9 mouse cellular contexts compared by ENCODE assay signal in genomic region chr4:131723415-131724080, GRCm38 (mm10).
DNase-seq lines count a peak whose midpoint lies in the region; ATAC-seq lines count a peak whose summit lies in the region.
"Had no signal": no experiment of that assay in that cellular context is flagged by ENCODE, and none has a peak within 500 bp of the region (broad histone marks: within the 10 kb centered on the region; RNA-seq: fewer than 3 reads in every experiment).

No protein-coding gene starts in this region.

- peaks cover 9% of the 10 kb centered on the region; the same call in 1 of the 2 replicates for H3K4me1 ChIP-seq in liver, embryonic 12.5 days

- no peak overlapping the region for H3K4me3 ChIP-seq in liver, embryonic 12.5 days
- H3K4me3 ChIP-seq: embryonic facial prominence, embryonic 13.5 days had no signal

- H3K27ac ChIP-seq in liver, embryonic 12.5 days, result no peak overlapping the region
- H3K27ac ChIP-seq: embryonic facial prominence, embryonic 13.5 days had no signal

- no peaks in the 10 kb centered on the region for H3K36me3 ChIP-seq in liver, embryonic 12.5 days
- H3K36me3 ChIP-seq: embryonic facial prominence, embryonic 13.5 days had no signal

- no peak for ATAC-seq in liver, embryonic 12.5 days

- no peak overlapping the region for H3K9ac ChIP-seq in liver, embryonic 12.5 days
- H3K9ac ChIP-seq: embryonic facial prominence, embryonic 13.5 days had no signal

- WGBS in liver, embryonic 12.5 days (ENCODE audit: insufficient replicate concordance), result 44% methylated on average over 11 of the region's 11 CpGs

- H3K27me3 ChIP-seq in liver, embryonic 12.5 days (replicated peaks), result peaks cover 9% of the 10 kb centered on the region; the same call in 1 of the 2 replicates
- H3K27me3 ChIP-seq: embryonic facial prominence, embryonic 13.5 days had no signal

- DNase-seq in liver, result peak; percentile 56
- peak; percentile 89 for DNase-seq in adrenal gland, postnatal 14 days
- DNase-seq in embryo, embryonic 11 days, result peak; percentile 74
- DNase-seq in hindlimb bud, embryonic 11.5 days (ENCODE audit: extremely low spot score, low read depth, low spot score), result peak; percentile 6
- DNase-seq in left cerebral cortex, adult 11 months (ENCODE audit: low spot score), result peak; percentile 19
- DNase-seq in naive thymus-derived CD4-positive, alpha-beta T cell, adult 2 months (ENCODE audit: low read depth), result peak; percentile 44
- peak; percentile 84 for DNase-seq in urinary bladder, postnatal 14 days (ENCODE audit: low spot score)

- no peaks in the 10 kb centered on the region for H3K9me3 ChIP-seq in liver, embryonic 12.5 days (replicated peaks)
- H3K9me3 ChIP-seq: embryonic facial prominence, embryonic 13.5 days had no signal

- H3K4me2 ChIP-seq in liver, embryonic 12.5 days, result no peak overlapping the region
- H3K4me2 ChIP-seq: embryonic facial prominence, embryonic 13.5 days had no signal

Comparison
In these comparisons a context has a peak if more than half of its experiments do, and no peak if none do; other contexts are left out.
1. DNase-seq: peak in every context shown above with its lines; median percentile 89 in adrenal gland, postnatal 14 days; 84 in urinary bladder, postnatal 14 days; 74 in embryo, embryonic 11 days; 56 in liver; 44 in naive thymus-derived CD4-positive, alpha-beta T cell, adult 2 months; 19 in left cerebral cortex, adult 11 months; 6 in hindlimb bud, embryonic 11.5 days.